Mouse (Mus musculus) layer of hippocampus, adult 18-20 months (tissue): ENCODE data around the gene Ccdc22. TPM values are rescaled to one million over a fixed set of nuclear protein-coding genes. Genes with fewer than 3 reads are reported as not detected.

ENCODE experiments used
- DNase-seq, 2 experiments: peaks; one replicate each; pipeline ENCODE4 v3.0.0; 2022; ENCODE audit warnings: low spot score in 2 of 2
- total RNA-seq, 2 experiments: library from RNA; stranded (reverse); gene quantifications; 2 replicates each; pipeline ENCODE4 v1.2.3; 2021

The Ccdc22 gene
- total RNA-seq, 2 experiments from 2014 or later = 23.7 to 24.5 TPM

GRCm38 (mm10) chrX:7574087-7574884 is 31.0 kb downstream of the Ccdc22 start, which contains the start of gene Ppp1r3f:
Ppp1r3f (minus strand) TSS chrX:7574283.
- DNase-seq = peak; percentile 95 to 98

DNA sequence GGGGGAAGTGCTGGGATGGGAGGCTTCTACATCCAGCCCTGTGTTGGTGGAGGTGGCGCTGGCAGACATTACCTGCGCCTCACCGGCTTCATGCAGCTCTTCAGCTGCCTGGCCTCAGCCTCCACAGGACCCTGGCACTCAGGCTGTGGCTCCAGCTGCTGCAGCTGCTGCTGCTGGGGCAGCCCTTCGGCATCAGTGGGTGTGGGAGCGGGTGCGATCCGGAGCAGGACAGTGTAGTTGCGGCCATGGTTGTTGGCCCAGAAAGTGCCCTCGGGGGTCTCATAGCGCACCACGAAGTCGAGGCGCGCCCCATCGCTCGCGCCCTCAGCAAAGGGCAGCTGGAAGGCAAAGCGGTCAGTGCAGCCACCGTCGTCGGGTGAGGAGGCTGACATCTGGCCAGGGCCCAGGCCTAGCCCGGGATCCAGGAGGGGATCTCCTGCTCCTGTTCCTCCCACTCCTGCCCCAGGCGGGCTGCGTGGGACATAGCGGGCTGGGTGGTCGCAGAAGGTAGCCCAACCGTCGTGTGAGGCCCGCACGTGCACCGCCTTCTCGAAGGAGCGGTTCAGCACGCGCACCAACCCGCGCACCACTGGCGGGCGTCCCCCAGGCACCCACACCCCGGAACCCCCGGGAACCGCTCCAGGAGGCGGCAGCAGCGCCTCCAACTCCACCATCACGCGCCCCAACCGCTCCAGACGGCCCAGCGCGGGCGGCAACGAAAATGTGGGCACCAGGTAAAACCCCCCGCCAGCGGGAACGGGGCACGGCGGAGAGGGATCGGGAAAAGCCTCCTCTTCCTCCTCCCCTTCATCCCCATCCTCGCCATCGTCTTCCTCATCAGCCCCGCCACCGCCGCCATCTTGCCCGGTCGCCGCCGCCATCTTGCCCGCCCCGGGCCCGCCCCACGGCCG is 31.9 kb downstream of the Ccdc22 start, which contains the start of gene Foxp3:
Gene Foxp3, plus strand, starts transcription at position 469 of the 911 bp plus-strand sequence.
- DNase-seq = peak in 1 of 2 experiments; percentile 27

- DNase-seq = no peak
Observed at GRCm38 (mm10) chrX:7572466-7572865, 32.9 kb downstream of the Ccdc22 start.

DNA sequence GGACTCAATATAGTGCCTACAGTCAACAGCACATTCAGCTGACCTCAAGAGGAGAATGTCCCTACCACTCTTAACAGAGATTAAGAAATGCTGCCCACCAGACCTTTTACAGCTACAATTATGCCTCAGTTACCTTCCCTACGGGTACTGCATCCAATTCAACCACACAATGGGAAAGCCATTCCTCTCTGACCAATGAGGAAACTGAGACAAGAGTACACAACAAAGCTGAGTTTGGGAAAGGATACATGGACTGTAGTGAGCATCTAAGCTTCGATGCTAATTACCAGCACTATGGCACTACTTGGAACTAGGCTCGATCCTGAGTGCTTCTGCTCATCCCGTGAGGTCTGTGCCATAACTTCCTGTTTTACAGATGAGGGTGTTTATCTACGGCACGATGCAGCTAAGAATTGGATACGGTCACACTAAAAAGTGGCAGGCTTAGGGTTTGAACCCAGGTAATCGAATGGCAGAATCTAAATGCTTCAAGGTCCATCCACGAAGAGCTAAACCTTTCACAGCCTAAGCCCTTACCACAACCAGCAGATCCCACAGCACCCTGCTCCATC is 33.7 kb downstream of the Ccdc22 start:
- DNase-seq = no peak

DNA sequence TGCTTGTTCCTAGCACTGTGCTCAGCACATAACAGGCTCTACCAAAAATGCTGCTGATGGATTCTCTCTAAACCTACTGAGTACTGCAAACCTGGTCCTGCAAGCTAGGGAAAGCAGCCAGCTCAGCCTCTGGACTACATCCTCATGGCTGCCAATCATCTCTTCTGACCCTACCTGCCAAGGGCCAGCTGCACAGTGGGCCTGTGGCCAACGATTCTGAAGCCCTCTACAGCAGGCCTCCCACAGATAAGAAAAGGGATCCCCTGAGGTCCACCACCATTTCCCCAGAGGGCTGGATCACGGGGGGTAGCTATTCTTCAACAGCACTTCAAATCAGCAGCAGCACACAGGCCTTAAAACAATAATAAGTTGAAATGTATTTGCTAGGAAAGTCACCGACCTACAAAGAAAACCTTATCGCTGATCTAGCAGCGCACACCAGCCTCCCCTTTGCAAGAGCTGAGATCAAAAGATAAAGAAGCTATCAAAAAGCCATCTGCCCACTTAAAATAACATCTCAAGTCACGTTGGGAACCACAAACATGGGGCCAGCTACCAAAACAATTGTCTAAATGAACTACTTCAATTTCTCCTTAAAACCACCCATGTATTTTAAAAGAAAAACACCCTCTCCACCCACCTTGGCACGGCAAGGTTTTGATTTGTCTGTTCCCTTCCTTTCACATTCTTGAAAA is 34.7 kb downstream of the Ccdc22 start:
- no peak for DNase-seq

DNA sequence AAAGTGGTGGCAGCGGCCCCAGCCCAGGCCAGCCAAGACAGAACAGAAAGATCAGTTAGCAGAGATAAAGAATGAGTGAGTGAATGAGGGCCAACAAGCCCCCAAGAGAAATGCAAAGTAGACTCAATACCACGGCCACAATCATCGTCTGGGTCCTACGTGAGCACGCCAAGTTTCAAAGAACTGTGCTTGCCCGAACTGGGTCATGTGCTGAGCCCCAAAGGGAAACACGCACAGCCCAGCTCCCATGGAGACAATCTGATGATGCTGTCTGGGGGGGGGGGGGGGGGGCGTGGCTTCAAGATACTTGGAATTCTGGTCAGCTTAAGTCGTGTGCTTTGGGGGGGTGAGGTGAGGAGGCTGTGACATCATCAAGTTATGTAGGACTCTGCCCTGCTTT is 37.8 kb downstream of the Ccdc22 start:
- DNase-seq = no peak

GRCm38 (mm10) chrX:7566352-7566751 is 39.0 kb downstream of the Ccdc22 start:
- DNase-seq = no peak

DNA sequence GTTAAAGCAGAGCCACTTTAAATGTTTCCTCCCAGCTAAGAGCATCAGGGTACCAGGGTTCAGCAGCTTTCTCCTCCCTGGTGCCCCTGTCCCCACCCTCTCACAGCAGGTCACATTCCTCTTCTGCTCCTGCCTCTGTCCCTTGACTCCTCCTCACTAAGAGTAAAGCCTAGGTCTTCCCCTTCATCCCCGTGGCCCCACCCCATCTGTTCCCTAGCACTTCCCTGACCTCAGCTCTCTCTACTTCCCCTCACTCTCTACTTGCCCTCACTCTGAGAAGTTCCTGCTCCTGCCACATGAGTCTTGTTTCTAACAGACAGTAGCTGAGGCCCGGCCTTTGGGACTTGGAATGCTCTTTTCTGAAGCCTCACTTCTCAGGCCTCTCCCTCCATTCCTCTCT is 42.2 kb downstream of the Ccdc22 start:
- no peak for DNase-seq

GRCm38 (mm10) chrX:7553474-7553873 is 51.8 kb downstream of the Ccdc22 start:
- DNase-seq = no peak

Other genes with a start within 250 kb of the Ccdc22 start
- gene Usp27x, start 229.7 kb downstream of the Ccdc22 start, total RNA-seq = 10 to 100 TPM; 16.6 to 17.1 TPM
- gene Foxp3, start 31.9 kb downstream of the Ccdc22 start, total RNA-seq = not detected
- 10 to 100 TPM; 20.0 to 22.5 TPM for gene Ppp1r3f, start 31.2 kb downstream of the Ccdc22 start, total RNA-seq
- gene Cacna1f, start 1.6 kb upstream of the Ccdc22 start, total RNA-seq = not detected
- 1,000 to 10,000 TPM; 1,783 to 1,871 TPM for gene Syp, start 33.0 kb upstream of the Ccdc22 start, total RNA-seq
- 1 to 10 TPM; 1.5 TPM for gene Prickle3, start 51.7 kb upstream of the Ccdc22 start, total RNA-seq
- 1 to 10 TPM; 3.9 to 5.1 TPM for gene Plp2, start 65.9 kb upstream of the Ccdc22 start, total RNA-seq
- under 1 TPM in 1 of 2 experiments, not detected in 1; 0.41 TPM for gene Magix, start 75.7 kb upstream of the Ccdc22 start, total RNA-seq
- 10 to 100 TPM; 36.5 to 37.4 TPM for gene Gpkow, start 91.6 kb upstream of the Ccdc22 start, total RNA-seq
- 10 to 100 TPM; 61.6 to 67.4 TPM for gene Wdr45, start 108.8 kb upstream of the Ccdc22 start, total RNA-seq
- under 1 TPM in 1 of 2 experiments, not detected in 1; 0.41 TPM for gene Gm45208, start 116.7 kb upstream of the Ccdc22 start, total RNA-seq
- gene Praf2, start 122.9 kb upstream of the Ccdc22 start, total RNA-seq = 100 to 1,000 TPM in 1 of 2 experiments, 10 to 100 TPM in 1; 97.3 to 100 TPM
- gene Ccdc120, start 145.4 kb upstream of the Ccdc22 start, total RNA-seq = 10 to 100 TPM; 17.6 to 21.5 TPM
- gene Tfe3, start 157.0 kb upstream of the Ccdc22 start, total RNA-seq = 10 to 100 TPM; 33.7 to 38.7 TPM
- gene Gripap1, start 184.2 kb upstream of the Ccdc22 start, total RNA-seq = 100 to 1,000 TPM in 1 of 2 experiments, 10 to 100 TPM in 1; 95.3 to 105 TPM
- 1 to 10 TPM; 7.0 to 8.9 TPM for gene Kcnd1, start 216.8 kb upstream of the Ccdc22 start, total RNA-seq
- 10 to 100 TPM; 75.3 to 87.4 TPM for gene Otud5, start 235.8 kb upstream of the Ccdc22 start, total RNA-seq